In genomic region chr6:99135938-99136729, GRCm38 (mm10) we compare ENCODE assay signal across 12 mouse cellular contexts.
DNase-seq lines count a peak whose midpoint lies in the region; ATAC-seq and TF ChIP-seq lines count a peak whose summit lies in the region.
"Had no signal": no experiment of that assay in that cellular context is flagged by ENCODE, and none has a peak within 500 bp of the region (broad histone marks: within the 10 kb centered on the region; RNA-seq: fewer than 3 reads in every experiment).

No protein-coding gene starts in this region.

- no peak overlapping the region for H3K4me2 ChIP-seq in heart, embryonic 13.5 days
- no peak overlapping the region for H3K4me2 ChIP-seq in neural tube, embryonic 15.5 days
- H3K4me2 ChIP-seq in limb, embryonic 13.5 days (replicated peaks): peak overlapping the region; percentile 16; the same call in 1 of the 2 replicates

- no peak overlapping the region for H3K4me3 ChIP-seq in heart, embryonic 13.5 days
- H3K4me3 ChIP-seq in heart, adult 2 months: no peak overlapping the region
- no peak overlapping the region for H3K4me3 ChIP-seq in neural tube, embryonic 15.5 days (replicated peaks)
- H3K4me3 ChIP-seq in limb, embryonic 13.5 days: no peak overlapping the region
- H3K4me3 ChIP-seq in cerebellum, adult 2 months (replicated peaks; ENCODE audit: insufficient read depth, low read depth, low read length): no peak overlapping the region
- H3K4me3 ChIP-seq: layer of hippocampus, adult 2 months had no signal

- TF ChIP-seq EP300 in heart, adult 2 months (IDR thresholded peaks at IDR 0.05; ENCODE audit: insufficient read depth, low read depth, low read length): no peak

- DNase-seq in heart, adult 2 months: no peak
- DNase-seq in neural tube, embryonic 10.5 days (ENCODE audit: extremely low spot score, low spot score): peak; percentile 47
- DNase-seq in gastrocnemius, postnatal 14 days: no peak
- no peak for DNase-seq in cerebellum, adult 2 months
- DNase-seq: heart, postnatal 4 days; right cerebral cortex, postnatal 25 days had no signal

- H3K4me1 ChIP-seq in heart, embryonic 13.5 days: peaks cover 38% of the 10 kb centered on the region
- H3K4me1 ChIP-seq in heart, adult 2 months (ENCODE audit: control insufficient read depth, insufficient read depth, low read length): no peaks in the 10 kb centered on the region; the same call in 1 of the 2 replicates
- H3K4me1 ChIP-seq in neural tube, embryonic 15.5 days: peaks cover 24% of the 10 kb centered on the region
- H3K4me1 ChIP-seq in limb, embryonic 13.5 days: peaks cover 51% of the 10 kb centered on the region
- no peaks in the 10 kb centered on the region; the same call in 1 of the 2 replicates for H3K4me1 ChIP-seq in cerebellum, adult 2 months (ENCODE audit: control insufficient read depth, insufficient read depth, low read length)

- TF ChIP-seq CTCF in heart, adult 2 months (IDR thresholded peaks at IDR 0.05): no peak
- TF ChIP-seq CTCF in cerebellum, adult 2 months (IDR thresholded peaks at IDR 0.05; ENCODE audit: borderline replicate concordance, insufficient read depth, low read depth, low read length): no peak

- H3K27me3 ChIP-seq in heart, embryonic 13.5 days (replicated peaks): no peaks in the 10 kb centered on the region
- no peaks in the 10 kb centered on the region for H3K27me3 ChIP-seq in heart, adult 2 months (ENCODE audit: control insufficient read depth, insufficient read depth, low read length)
- H3K27me3 ChIP-seq in neural tube, embryonic 15.5 days (replicated peaks): no peaks in the 10 kb centered on the region
- no peaks in the 10 kb centered on the region for H3K27me3 ChIP-seq in limb, embryonic 13.5 days
- no peaks in the 10 kb centered on the region for H3K27me3 ChIP-seq in cerebellum, adult 2 months (ENCODE audit: control insufficient read depth, insufficient read depth, low read length)
- H3K27me3 ChIP-seq: Patski had no signal

- no peaks in the 10 kb centered on the region for H3K36me3 ChIP-seq in heart, embryonic 13.5 days
- H3K36me3 ChIP-seq in heart, adult 2 months (ENCODE audit: control insufficient read depth, insufficient read depth, low read length): no peaks in the 10 kb centered on the region
- no peaks in the 10 kb centered on the region for H3K36me3 ChIP-seq in neural tube, embryonic 15.5 days
- H3K36me3 ChIP-seq in limb, embryonic 13.5 days: no peaks in the 10 kb centered on the region

- peak overlapping the region; percentile 12; the same call in 1 of the 2 replicates for H3K27ac ChIP-seq in heart, embryonic 13.5 days (replicated peaks)
- H3K27ac ChIP-seq in heart, adult 2 months: no peak overlapping the region
- H3K27ac ChIP-seq in neural tube, embryonic 15.5 days (replicated peaks): no peak overlapping the region
- no peak overlapping the region; the same call in 1 of the 2 replicates for H3K27ac ChIP-seq in limb, embryonic 13.5 days
- H3K27ac ChIP-seq in cerebellum, adult 2 months (ENCODE audit: insufficient read depth, low read length): no peak overlapping the region
- H3K27ac ChIP-seq: layer of hippocampus, adult 2 months had no signal

- intact Hi-C loops in heart, adult 2 months (cut with DNase I): no loop called here
- intact Hi-C loops in gastrocnemius, postnatal 14 days (cut with DNase I; ENCODE audit: low total_unique reads): no loop called here

- no peaks in the 10 kb centered on the region for H3K79me2 ChIP-seq in heart, adult 2 months (replicated peaks; ENCODE audit: control insufficient read depth, insufficient read depth, low read length)

- H3K9me3 ChIP-seq in heart, embryonic 13.5 days: no peaks in the 10 kb centered on the region
- H3K9me3 ChIP-seq in neural tube, embryonic 15.5 days (replicated peaks): no peaks in the 10 kb centered on the region
- H3K9me3 ChIP-seq in limb, embryonic 13.5 days: no peaks in the 10 kb centered on the region

- no peak for TF ChIP-seq POLR2A in heart, adult 2 months (IDR thresholded peaks at IDR 0.05; ENCODE audit: insufficient read depth, low read depth, low read length)
- TF ChIP-seq POLR2A in cerebellum, adult 2 months (IDR thresholded peaks at IDR 0.05; ENCODE audit: borderline replicate concordance, insufficient read depth, low read length): no peak

- H3K9ac ChIP-seq in heart, embryonic 13.5 days: peak overlapping the region; percentile 50; the same call in 1 of the 2 replicates
- H3K9ac ChIP-seq in heart, adult 2 months (ENCODE audit: low read depth, low read length): no peak overlapping the region
- no peak overlapping the region for H3K9ac ChIP-seq in neural tube, embryonic 15.5 days (replicated peaks)
- H3K9ac ChIP-seq in limb, embryonic 13.5 days: no peak overlapping the region; the same call in 1 of the 2 replicates

- 45% methylated on average over 11 of the region's 11 CpGs for WGBS in heart, embryonic 13.5 days
- 71% methylated on average over 11 of the region's 11 CpGs for WGBS in heart, adult 2 months
- 8% methylated on average over 11 of the region's 11 CpGs for WGBS in neural tube, embryonic 15.5 days
- WGBS in limb, embryonic 13.5 days: 14% methylated on average over 11 of the region's 11 CpGs
- 51% methylated on average over 11 of the region's 11 CpGs for WGBS in cerebellum, adult 2 months

- ATAC-seq in heart, embryonic 13.5 days (ENCODE audit: extremely low read depth, insufficient number of reproducible peaks, low FRiP score, low TSS enrichment): no peak
- no peak for ATAC-seq in neural tube, embryonic 15.5 days (ENCODE audit: low FRiP score)
- no peak for ATAC-seq in limb, embryonic 13.5 days (ENCODE audit: low FRiP score, low read depth)
- no peak for ATAC-seq in megakaryocyte-erythroid progenitor cell, adult 5-6 weeks (replicated peaks; ENCODE audit: low FRiP score, low TSS enrichment, poor library complexity, severe bottlenecking)
- ATAC-seq: Patski had no signal
